Mouse (Mus musculus) MEL (cell line): ENCODE data around the gene Naa80. TPM values are rescaled to one million over a fixed set of nuclear protein-coding genes. Genes with fewer than 3 reads are reported as not detected.

Source experiments
- DNase-seq: peaks from one replicate; pipeline ENCODE4 v3.0.0; 2011; ENCODE audit warnings: low read depth, low spot score
- H3K27ac ChIP-seq: 2 replicates; pipeline ENCODE4 v1.5.1; 2012; ENCODE audit warnings: low read depth, mild to moderate bottlenecking, control low read depth, low read length, moderate library complexity; ENCODE audit not compliant: control insufficient read depth
- H3K27me3 ChIP-seq, 2 experiments: fragments of 150-350 bp in 1 of 2; sonication (generic) in 1 of 2; 2 replicates each; pipeline ENCODE4 v1.6.1; 2012; ENCODE audit warnings: low read length in 2 of 2, mild to moderate bottlenecking in 2 of 2, improper control_type of control experiment in 1 of 2, moderate library complexity in 1 of 2; ENCODE audit not compliant: insufficient read depth in 2 of 2, control insufficient read depth in 1 of 2
- H3K36me3 ChIP-seq, 2 experiments: 2 replicates each; pipeline ENCODE4 v1.6.1; 2012 to 2014; ENCODE audit warnings: low read length in 2 of 2, improper control_type of control experiment in 1 of 2, inconsistent platforms in 1 of 2, mild to moderate bottlenecking in 1 of 2; ENCODE audit not compliant: insufficient read depth in 2 of 2, control insufficient read depth in 1 of 2
- H3K4me1 ChIP-seq, 2 experiments: fragments of 150-350 bp in 1 of 2; sonication (generic) in 1 of 2; 2 replicates each; pipeline ENCODE4 v1.6.1; 2012; ENCODE audit warnings: low read length in 2 of 2, improper control_type of control experiment in 1 of 2, mild to moderate bottlenecking in 1 of 2; ENCODE audit not compliant: insufficient read depth in 2 of 2, control insufficient read depth in 1 of 2
- H3K4me3 ChIP-seq, 2 experiments: fragments of 150-350 bp in 1 of 2; sonication (generic) in 1 of 2; 2 replicates each; pipeline ENCODE4 v1.5.1; 2012; ENCODE audit warnings: low read depth in 2 of 2, low read length in 2 of 2, mild to moderate bottlenecking in 2 of 2, moderate library complexity in 2 of 2, control low read depth in 1 of 2, improper control_type of control experiment in 1 of 2; ENCODE audit not compliant: control insufficient read depth in 1 of 2, insufficient read depth in 1 of 2
- H3K79me2 ChIP-seq: 2 replicates; pipeline ENCODE4 v1.6.1; 2012; ENCODE audit warnings: mild to moderate bottlenecking, low read length, moderate library complexity; ENCODE audit not compliant: control insufficient read depth, poor library complexity, insufficient read depth
- H3K9ac ChIP-seq: 2 replicates; pipeline ENCODE4 v1.6.1; 2012; ENCODE audit warnings: low read depth, mild to moderate bottlenecking, control low read depth, low read length, moderate library complexity; ENCODE audit not compliant: control insufficient read depth, poor library complexity, severe bottlenecking
- H3K9me3 ChIP-seq: fragments of 150-350 bp; sonication (generic); replicated peaks from 2 replicates; pipeline ENCODE4 v1.6.1; 2012; ENCODE audit warnings: mild to moderate bottlenecking, low read length, improper control_type of control experiment, moderate library complexity; ENCODE audit not compliant: insufficient read depth
- BHLHE40 ChIP-seq: IDR thresholded peaks from 2 replicates; pipeline ENCODE4 v1.6.1; 2012; ENCODE audit warnings: low read depth, mild to moderate bottlenecking, inconsistent platforms, low read length, improper control_type of control experiment, borderline replicate concordance
- CTCF ChIP-seq, 3 experiments: IDR thresholded peaks in 2 of 3; conservative IDR thresholded peaks in 1 of 3; 2 replicates each; pipeline ENCODE4 v1.5.1; 2011 to 2012; ENCODE audit warnings: low read length in 3 of 3, low read depth in 2 of 3, mild to moderate bottlenecking in 2 of 3, improper control_type of control experiment in 1 of 3, inconsistent platforms in 1 of 3, mixed read lengths in 1 of 3, moderate library complexity in 1 of 3; ENCODE audit not compliant: control insufficient read depth in 1 of 3, insufficient read depth in 1 of 3, poor library complexity in 1 of 3, severe bottlenecking in 1 of 3
- E2F4 ChIP-seq: IDR thresholded peaks from 2 replicates; pipeline ENCODE4 v1.6.1; 2011; ENCODE audit warnings: low read depth, low read length, improper control_type of control experiment, borderline replicate concordance
- ELF1 ChIP-seq: IDR thresholded peaks from 2 replicates; pipeline ENCODE4 v1.6.1; 2014; ENCODE audit warnings: low read depth, mild to moderate bottlenecking, inconsistent platforms, low read length, improper control_type of control experiment, moderate library complexity
- GABPA ChIP-seq: IDR thresholded peaks from 2 replicates; pipeline ENCODE4 v1.6.1; 2012; ENCODE audit warnings: low read depth, mild to moderate bottlenecking, inconsistent platforms, low read length, improper control_type of control experiment, moderate library complexity
- GATA1 ChIP-seq: IDR thresholded peaks from 2 replicates; pipeline ENCODE4 v1.6.1; 2011; ENCODE audit warnings: low read depth, low read length, improper control_type of control experiment
- KAT2A ChIP-seq: conservative IDR thresholded peaks from 2 replicates; pipeline ENCODE4 v1.6.1; 2012; ENCODE audit warnings: low read depth, low read length, improper control_type of control experiment, inconsistent platforms
- MAFK ChIP-seq: IDR thresholded peaks from 2 replicates; pipeline ENCODE4 v1.6.1; 2011; ENCODE audit warnings: low read depth, mild to moderate bottlenecking, low read length, improper control_type of control experiment, borderline replicate concordance
- MAZ ChIP-seq: IDR thresholded peaks from 2 replicates; pipeline ENCODE4 v1.6.1; 2012; ENCODE audit warnings: low read depth, mild to moderate bottlenecking, inconsistent platforms, low read length, improper control_type of control experiment
- MEF2A ChIP-seq: IDR thresholded peaks from 2 replicates; pipeline ENCODE4 v1.6.1; 2014; ENCODE audit warnings: low read depth, mild to moderate bottlenecking, inconsistent platforms, low read length, improper control_type of control experiment; ENCODE audit not compliant: poor library complexity, insufficient replicate concordance, severe bottlenecking; ENCODE audit errors: extremely low read depth
- MXI1 ChIP-seq: IDR thresholded peaks from 2 replicates; pipeline ENCODE4 v1.6.1; 2011; ENCODE audit warnings: mild to moderate bottlenecking, low read depth, low read length, improper control_type of control experiment
- MYB ChIP-seq: IDR thresholded peaks from 2 replicates; pipeline ENCODE4 v1.6.1; 2011; ENCODE audit warnings: mild to moderate bottlenecking, low read depth, low read length, improper control_type of control experiment
- MYC ChIP-seq: IDR thresholded peaks from 2 replicates; pipeline ENCODE4 v1.6.1; 2011; ENCODE audit warnings: low read depth, mild to moderate bottlenecking, low read length, improper control_type of control experiment, moderate library complexity
- POLR2A ChIP-seq, 2 experiments: IDR thresholded peaks; 2 replicates each; pipeline ENCODE4 v1.6.1; 2011 to 2012; ENCODE audit warnings: low read length in 2 of 2, mild to moderate bottlenecking in 2 of 2, control low read depth in 1 of 2, improper control_type of control experiment in 1 of 2, low read depth in 1 of 2, moderate library complexity in 1 of 2; ENCODE audit not compliant: control insufficient read depth in 1 of 2, insufficient read depth in 1 of 2, poor library complexity in 1 of 2
- POLR2AphosphoS2 ChIP-seq: IDR thresholded peaks from 2 replicates; pipeline ENCODE4 v1.6.1; 2011; ENCODE audit warnings: low read length, improper control_type of control experiment
- RAD21 ChIP-seq: IDR thresholded peaks from 2 replicates; pipeline ENCODE4 v1.6.1; 2011; ENCODE audit warnings: mild to moderate bottlenecking, low read depth, low read length, improper control_type of control experiment
- RCOR1 ChIP-seq: IDR thresholded peaks from 2 replicates; pipeline ENCODE4 v1.6.1; 2012; ENCODE audit warnings: low read depth, mild to moderate bottlenecking, inconsistent platforms, low read length, improper control_type of control experiment
- TAL1 ChIP-seq: IDR thresholded peaks from 2 replicates; pipeline ENCODE4 v1.6.1; 2012; ENCODE audit warnings: mild to moderate bottlenecking, inconsistent platforms, low read length, moderate library complexity, mixed read lengths
- TCF12 ChIP-seq: IDR thresholded peaks from 2 replicates; pipeline ENCODE4 v1.6.1; 2014; ENCODE audit warnings: low read depth, mild to moderate bottlenecking, inconsistent platforms, low read length, improper control_type of control experiment, moderate library complexity
- USF2 ChIP-seq, 2 experiments: IDR thresholded peaks; 2 replicates each; pipeline ENCODE4 v1.6.1; 2011 to 2012; ENCODE audit warnings: improper control_type of control experiment in 2 of 2, low read length in 2 of 2, borderline replicate concordance in 1 of 2, inconsistent platforms in 1 of 2, low read depth in 1 of 2, mild to moderate bottlenecking in 1 of 2; ENCODE audit not compliant: insufficient read depth in 1 of 2
- polyA plus RNA-seq, 2 experiments: library from polyadenylated mRNA; stranded (reverse) in 1 of 2; unstranded in 1 of 2; fragments of >175 nt in 1 of 2; fragments of >200 nt in 1 of 2; gene quantifications; 2 replicates each; pipeline versions ENCODE4 v1.2.1 to v1.2.4; 2012; ENCODE audit warnings: low replicate concordance in 2 of 2, low read depth in 1 of 2; ENCODE audit not compliant: insufficient read length in 2 of 2, insufficient read depth in 1 of 2, missing spikeins in 1 of 2
- total RNA-seq: library from RNA; depleted of rRNA; stranded (reverse); fragments of 300-350 nt; gene quantifications from 2 replicates; pipeline ENCODE4 v1.2.3, GENCODE M21; 2012

The Naa80 gene
- total and polyA plus RNA-seq, 3 experiments: 14.3 to 74.0 TPM; not detected in 1

DNA sequence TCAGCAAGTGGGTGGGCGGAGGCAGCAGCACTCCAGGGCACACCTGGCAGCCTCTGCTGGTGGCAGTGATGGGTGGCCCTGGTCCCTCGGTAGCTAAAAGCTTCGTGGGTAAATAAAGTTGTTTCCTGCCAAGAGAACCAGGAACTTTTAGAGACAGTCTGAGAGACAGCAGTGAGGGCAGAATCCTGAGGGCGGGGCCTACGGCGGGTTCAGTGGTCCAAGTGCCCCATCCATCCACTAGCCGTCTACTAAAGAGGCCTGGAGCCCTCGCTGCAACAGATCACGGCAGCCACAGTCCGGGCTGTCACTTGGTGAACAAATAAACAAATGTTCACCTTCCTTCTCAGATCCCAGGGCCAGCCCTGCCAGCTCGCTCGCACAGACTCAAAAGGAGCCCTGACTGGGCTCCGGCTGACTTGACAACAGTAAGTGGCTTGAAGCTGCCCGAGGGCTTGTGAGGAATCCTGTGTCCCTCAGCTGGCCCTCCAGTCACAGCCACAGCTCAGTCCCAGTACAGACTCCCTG lies 51.3 kb downstream of the Naa80 start:
- no peak overlapping the region for H3K9ac ChIP-seq
- no peak for DNase-seq
- H3K36me3 ChIP-seq: peaks cover 0 to 18% of the 10 kb centered on the region in 2 experiments; a peak in 2 of 4 replicates
- H3K79me2 ChIP-seq: peaks cover 68% of the 10 kb centered on the region
- no peaks in the 10 kb centered on the region for H3K9me3 ChIP-seq
- no peak for TF ChIP-seq MEF2A
- TF ChIP-seq MAZ: no peak
- no peak for TF ChIP-seq E2F4
- TF ChIP-seq TAL1: no peak
- TF ChIP-seq TCF12: no peak
- TF ChIP-seq MXI1: no peak
- no peak for TF ChIP-seq MAFK
- no peak for TF ChIP-seq CTCF (IDR thresholded peaks at IDR 0.05 in 2 of 3, conservative IDR thresholded peaks at IDR 0.05 in 1 of 3; ENCODE audit: control insufficient read depth in 1 of 3, insufficient read depth in 1 of 3, low read depth in 2 of 3, low read length in 3 of 3, poor library complexity in 1 of 3, severe bottlenecking in 1 of 3)
- TF ChIP-seq POLR2A (IDR thresholded peaks at IDR 0.05; ENCODE audit: control insufficient read depth in 1 of 2, insufficient read depth in 1 of 2, low read depth in 1 of 2, low read length in 2 of 2, poor library complexity in 1 of 2): no peak
- no peak for TF ChIP-seq MYB
- TF ChIP-seq, all 39 proteins: peak for 0
- H3K27me3 ChIP-seq: no peaks in the 10 kb centered on the region
- H3K4me3 ChIP-seq: no peak overlapping the region; a peak in 1 of 4 replicates
- peak overlapping the region; percentile 86; the same call in 1 of the 2 replicates for H3K27ac ChIP-seq
- peaks cover 6 to 26% of the 10 kb centered on the region in 2 experiments; a peak in 3 of 4 replicates for H3K4me1 ChIP-seq

DNA sequence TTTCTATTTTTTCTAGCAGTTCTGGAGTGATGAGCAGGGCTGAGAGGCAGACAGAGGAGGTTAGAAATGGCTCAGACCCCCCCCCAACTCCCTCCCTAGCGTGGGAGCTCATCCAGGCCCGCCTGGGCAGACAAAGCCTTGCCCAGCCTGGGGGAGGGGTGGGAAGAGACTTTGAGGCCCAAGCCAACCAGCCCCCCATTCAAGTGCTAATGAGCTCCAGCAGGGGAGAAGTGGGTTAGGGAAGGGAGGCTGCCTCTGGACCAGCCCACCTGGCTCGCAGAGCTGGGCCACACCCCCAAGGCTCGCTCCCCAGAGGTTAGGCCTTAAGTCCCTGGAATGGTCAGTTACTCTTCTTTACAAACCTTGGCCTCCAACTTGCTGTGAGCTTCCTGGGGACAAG lies 51.9 kb downstream of the Naa80 start:
- H3K27me3 ChIP-seq: no peaks in the 10 kb centered on the region
- H3K36me3 ChIP-seq: peaks cover 0 to 16% of the 10 kb centered on the region in 2 experiments; a peak in 2 of 4 replicates
- H3K9me3 ChIP-seq: no peaks in the 10 kb centered on the region
- no peak overlapping the region for H3K27ac ChIP-seq
- H3K4me1 ChIP-seq: peaks cover 5 to 22% of the 10 kb centered on the region in 2 experiments; a peak in 3 of 4 replicates
- H3K9ac ChIP-seq: no peak overlapping the region
- no peak overlapping the region for H3K4me3 ChIP-seq
- peaks cover 67% of the 10 kb centered on the region for H3K79me2 ChIP-seq
- no peak for DNase-seq
- TF ChIP-seq GABPA (no peak), POLR2AphosphoS2 (no peak), MYC (no peak), KAT2A (no peak), ELF1 (no peak), RAD21 (no peak), MAFK (no peak), RCOR1 (no peak), GATA1 (no peak), USF2 (IDR thresholded peaks at IDR 0.05; ENCODE audit: borderline replicate concordance in 1 of 2, insufficient read depth in 1 of 2, low read depth in 1 of 2, low read length in 2 of 2) (no peak), BHLHE40 (no peak), E2F4 (no peak)
- TF ChIP-seq, all 39 proteins: peak for 0
